Mouse (Mus musculus) stomach, postnatal 0 days (tissue): Measurements from ENCODE around the gene Tmem14a. TPM values are rescaled to one million over a fixed set of nuclear protein-coding genes. Genes with fewer than 3 reads are reported as not detected.
"Not testable (repeated sequence)": the region's sequence is repeated elsewhere in the genome, so short reads cannot be mapped to it uniquely, and the experiment has no call there.

ENCODE experiments used
- ATAC-seq: fragments of 200-750 bp; cut with Nextera tagmentation; 2 replicates; pipeline ENCODE4 v1.8.0; 2017; ENCODE audit not compliant: low FRiP score, low TSS enrichment
- DNase-seq: peaks from one replicate; pipeline ENCODE4 v3.0.0-alpha.2; 2016; ENCODE audit warnings: low spot score
- H3K27ac ChIP-seq: fragments of 300-500 bp; sonication (generic); replicated peaks from 2 replicates; pipeline ENCODE4 v1.5.1; 2014; ENCODE audit warnings: mild to moderate bottlenecking, control low read depth
- H3K27me3 ChIP-seq: fragments of 300-500 bp; sonication (generic); 2 replicates; pipeline ENCODE4 v1.6.1; 2014; ENCODE audit warnings: low read length; ENCODE audit not compliant: control insufficient read depth, insufficient read depth
- H3K36me3 ChIP-seq: fragments of 300-500 bp; sonication (generic); 2 replicates; pipeline ENCODE4 v1.6.1; 2014; ENCODE audit warnings: low read length, mixed read lengths; ENCODE audit not compliant: control insufficient read depth, insufficient read depth
- H3K4me1 ChIP-seq: fragments of 300-500 bp; sonication (generic); replicated peaks from 2 replicates; pipeline ENCODE4 v1.6.1; 2014; ENCODE audit warnings: antibody characterized with exemption; ENCODE audit not compliant: control insufficient read depth, insufficient read depth
- H3K4me2 ChIP-seq: fragments of 300-500 bp; sonication (generic); replicated peaks from 2 replicates; pipeline ENCODE4 v1.6.1; 2014; ENCODE audit warnings: low read depth, mild to moderate bottlenecking, control low read depth, moderate library complexity
- H3K4me3 ChIP-seq: fragments of 300-500 bp; sonication (generic); 2 replicates; pipeline ENCODE4 v1.5.1; 2014; ENCODE audit warnings: low read depth, low read length, control low read depth
- H3K9ac ChIP-seq: fragments of 300-500 bp; sonication (generic); 2 replicates; pipeline ENCODE4 v1.6.1; 2014; ENCODE audit warnings: mild to moderate bottlenecking, low read length, control low read depth, mixed read lengths
- H3K9me3 ChIP-seq: fragments of 300-500 bp; sonication (generic); 2 replicates; pipeline ENCODE4 v1.6.1; 2016; ENCODE audit warnings: low read length; ENCODE audit not compliant: control insufficient read depth
- CTCF ChIP-seq: IDR thresholded peaks from 2 replicates; pipeline ENCODE4 v1.5.1; 2016; ENCODE audit warnings: antibody characterized with exemption, low read depth, mild to moderate bottlenecking, moderate library complexity
- EP300 ChIP-seq: optimal IDR thresholded peaks from 2 replicates; pipeline ENCODE3; 2016; ENCODE audit warnings: antibody characterized with exemption
- WGBS: fragments of 180-500 bp; shearing (Covaris S2); extraction: QIAGEN DNeasy Blood & Tissue Kit; methylation state at CpG from one replicate; pipeline ENCODE4 v1.1.7; 2014; 5-methylcytosine and 5-hydroxymethylcytosine counted together
- polyA plus RNA-seq: library from polyadenylated mRNA; unstranded; fragments of >200 nt; fragmentation: Nextera tagmentation; extraction: Ambion mirVana; gene quantifications from 2 replicates; pipeline ENCODE4 v1.2.1, GENCODE M21; 2015

Tmem14a gene
- polyA plus RNA-seq, 1 experiment from 2014 or later: 10.9 TPM

DNA sequence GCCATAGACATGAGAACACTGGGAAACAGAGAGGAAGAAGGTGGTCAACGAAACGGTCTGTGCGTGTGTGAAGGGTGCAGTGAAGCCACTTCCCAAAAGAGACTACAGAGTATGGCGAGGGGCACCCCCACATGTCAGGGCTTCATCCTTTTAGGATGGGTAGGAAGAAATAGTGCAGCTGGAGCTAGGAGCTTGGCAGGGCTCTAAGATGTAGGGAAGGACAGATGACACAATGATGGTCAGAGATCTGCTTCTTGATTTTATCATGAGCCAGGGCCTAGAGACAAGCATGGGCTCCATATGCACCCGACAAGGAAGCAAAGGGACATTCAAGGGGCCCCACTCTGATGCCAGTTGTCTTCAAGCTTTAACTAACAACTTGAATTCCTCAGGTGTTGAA lies 44.0 kb downstream of the Tmem14a start:
- WGBS: 87% methylated on average over 5 of the region's 5 CpGs

DNA sequence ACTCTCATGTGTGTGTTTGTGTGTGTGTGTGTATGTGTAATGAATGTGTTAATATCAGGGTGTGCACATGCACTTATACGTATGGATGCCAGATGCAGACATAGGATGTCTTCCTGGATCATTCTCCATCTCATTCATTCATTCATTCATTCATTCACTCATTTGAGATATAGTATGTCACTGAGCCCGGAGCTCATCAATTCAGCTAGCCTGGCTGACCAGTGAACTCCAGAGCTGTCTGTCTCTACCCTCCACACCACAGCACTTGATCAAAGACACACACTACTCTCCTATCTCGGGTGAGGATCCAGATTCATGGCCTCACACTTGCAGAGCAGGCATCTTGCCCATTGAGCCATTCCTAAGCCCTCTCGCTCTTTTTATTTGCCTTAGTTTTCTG lies 45.6 kb downstream of the Tmem14a start:
- WGBS: 82% methylated on average over 4 of the region's 4 CpGs
- no peak overlapping the region for H3K27ac ChIP-seq

More for the DNA sequence above, 44.0 kb downstream of the Tmem14a start:
- H3K9me3 ChIP-seq: no peaks in the 10 kb centered on the region
- H3K27me3 ChIP-seq: no peaks in the 10 kb centered on the region
- ATAC-seq (no peak), DNase-seq (no peak)
- no peak for TF ChIP-seq CTCF
- no peak for TF ChIP-seq EP300
- no peaks in the 10 kb centered on the region; the same call in 1 of the 2 replicates for H3K36me3 ChIP-seq
- no peak overlapping the region for H3K27ac ChIP-seq
- H3K4me3 ChIP-seq: no peak overlapping the region
- no peak overlapping the region for H3K4me2 ChIP-seq
- no peak overlapping the region for H3K9ac ChIP-seq
- no peaks in the 10 kb centered on the region for H3K4me1 ChIP-seq

DNA sequence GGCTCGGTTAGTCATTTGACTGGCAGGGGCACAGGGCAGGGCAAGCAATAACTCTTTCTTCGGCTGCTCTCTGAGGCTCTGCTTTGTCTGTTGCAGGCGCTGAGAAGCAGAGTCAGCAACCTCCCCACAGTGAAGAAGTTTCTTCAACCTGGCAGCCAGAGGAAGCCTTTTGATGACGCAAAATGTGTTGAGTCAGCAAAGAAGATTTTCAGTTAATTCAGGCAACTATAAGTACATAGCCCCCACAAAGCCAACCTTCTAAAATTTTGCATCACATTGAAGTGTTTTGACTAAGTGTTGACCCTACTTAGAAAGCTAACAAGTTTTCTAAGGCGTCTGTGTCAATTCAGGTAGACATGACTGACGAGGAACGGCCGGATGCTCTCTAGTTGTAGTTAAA lies 46.4 kb downstream of the Tmem14a start:
- Histone ChIP-seq H3K4me2 (no peak overlapping the region), H3K9ac (no peak overlapping the region), H3K4me3 (no peak overlapping the region), H3K27ac (no peak overlapping the region), H3K9me3 (no peaks in the 10 kb centered on the region), H3K27me3 (no peaks in the 10 kb centered on the region), H3K4me1 (no peaks in the 10 kb centered on the region), H3K36me3 (no peaks in the 10 kb centered on the region; the same call in 1 of the 2 replicates)
- 75% methylated on average over 8 of the region's 8 CpGs for WGBS
- TF ChIP-seq EP300 (no peak), CTCF (no peak)
- DNase-seq (no peak), ATAC-seq (no peak)

More for the DNA sequence above, 45.6 kb downstream of the Tmem14a start:
- Histone ChIP-seq H3K4me2 (no peak overlapping the region), H3K36me3 (no peaks in the 10 kb centered on the region; the same call in 1 of the 2 replicates), H3K27me3 (no peaks in the 10 kb centered on the region), H3K9ac (no peak overlapping the region), H3K9me3 (no peaks in the 10 kb centered on the region), H3K4me3 (no peak overlapping the region), H3K4me1 (no peaks in the 10 kb centered on the region)
- no peak for TF ChIP-seq EP300
- no peak for TF ChIP-seq CTCF
- DNase-seq (no peak), ATAC-seq (no peak)

GRCm38 (mm10) chr1:21266766-21267165 lies 48.4 kb downstream of the Tmem14a start:
- Histone ChIP-seq H3K4me3 (no peak overlapping the region), H3K27ac (no peak overlapping the region), H3K9ac (no peak overlapping the region), H3K36me3 (no peaks in the 10 kb centered on the region; the same call in 1 of the 2 replicates), H3K27me3 (no peaks in the 10 kb centered on the region), H3K9me3 (no peaks in the 10 kb centered on the region), H3K4me1 (no peaks in the 10 kb centered on the region), H3K4me2 (no peak overlapping the region)
- ATAC-seq (no peak), DNase-seq (no peak)
- TF ChIP-seq EP300: no peak
- peak; percentile 33 for TF ChIP-seq CTCF
- WGBS: 92% methylated on average over 1 of the region's 1 CpGs

DNA sequence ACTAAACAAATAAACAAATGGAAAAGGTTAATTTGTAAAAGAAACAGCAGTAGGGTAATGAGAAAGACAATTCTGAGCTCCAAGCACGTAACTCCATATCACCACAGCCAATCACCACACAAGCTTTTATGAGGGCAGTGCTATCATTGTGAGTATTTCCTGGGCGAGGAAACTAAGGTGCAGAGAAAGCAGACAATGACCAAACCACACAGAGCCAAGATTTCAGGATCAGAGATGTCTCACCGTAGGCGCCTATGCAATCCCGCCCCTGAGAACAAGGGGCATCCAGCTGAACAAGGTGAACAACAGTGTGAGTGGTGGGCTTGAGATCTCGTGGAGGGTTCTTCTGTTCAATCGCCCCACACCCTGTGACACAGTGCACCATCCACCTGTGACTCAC lies 49.1 kb downstream of the Tmem14a start:
- WGBS: 87% methylated on average over 5 of the region's 7 CpGs

DNA sequence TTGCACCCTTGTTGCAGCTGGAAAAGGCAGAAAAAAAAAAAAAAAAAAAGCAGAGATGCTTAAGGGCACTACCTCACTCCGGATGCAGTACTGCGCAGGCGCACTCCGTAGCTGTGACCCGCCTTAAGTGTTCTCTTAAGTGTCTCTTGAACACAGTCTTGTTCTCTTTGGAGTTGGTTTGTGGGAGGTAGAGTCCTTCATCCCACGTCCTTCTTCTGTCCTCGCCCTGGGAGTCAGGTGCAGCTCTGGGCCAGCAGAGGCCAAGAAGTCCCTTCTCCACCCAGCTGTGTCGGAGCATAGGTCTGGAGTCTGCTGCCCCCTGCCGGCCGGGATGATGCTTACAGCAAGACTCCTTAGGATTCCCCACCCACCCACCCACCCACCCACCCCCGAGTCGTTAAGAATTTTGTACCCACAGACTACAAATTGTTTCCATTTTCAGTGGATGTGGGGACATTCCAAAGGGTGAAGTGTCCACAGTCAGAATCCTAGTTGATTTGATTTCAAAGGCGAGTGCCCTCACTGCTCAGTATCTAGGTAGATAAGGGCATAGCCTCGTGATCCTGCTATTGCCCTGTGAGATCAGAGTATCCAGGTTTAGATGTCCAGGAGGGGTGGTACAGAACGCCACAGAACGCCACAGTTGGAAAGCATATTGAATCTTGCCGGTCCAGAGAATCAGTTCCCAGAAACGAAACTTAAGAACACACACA lies 53.1 kb downstream of the Tmem14a start:
- Histone ChIP-seq H3K4me3 (peak overlapping the region; percentile 25), H3K9ac (peak overlapping the region; percentile 23; the same call in 1 of the 2 replicates), H3K4me2 (peak overlapping the region; percentile 57), H3K27me3 (no peaks in the 10 kb centered on the region), H3K36me3 (no peaks in the 10 kb centered on the region), H3K27ac (no peak overlapping the region), H3K4me1 (no peaks in the 10 kb centered on the region), H3K9me3 (no peaks in the 10 kb centered on the region)
- TF ChIP-seq EP300 (no peak), CTCF (peak; percentile 74)
- DNase-seq (peak; percentile 86), ATAC-seq (peak; percentile 77)
- 23% methylated on average over 18 of the region's 18 CpGs for WGBS

More for the DNA sequence above, 49.1 kb downstream of the Tmem14a start:
- DNase-seq, H3K4me2 ChIP-seq, H3K36me3 ChIP-seq, H3K4me1 ChIP-seq, ATAC-seq, H3K27ac ChIP-seq, H3K4me3 ChIP-seq, H3K9ac ChIP-seq, H3K27me3 ChIP-seq, H3K9me3 ChIP-seq: not testable (repeated sequence)
